Mouse (Mus musculus): ENCODE measurements around the gene Osbpl9. TPM values are rescaled to one million over a fixed set of nuclear protein-coding genes. Genes with fewer than 3 reads are reported as not detected.

Gene Osbpl9
- total RNA-seq (2021), result 10 to 100 TPM; 50.0 to 50.7 TPM

- peak; percentile 95 to 97 for DNase-seq (ENCODE audit: extremely low spot score in 1 of 2, low spot score in 1 of 2)
Observed at GRCm38 (mm10) chr4:109201582-109202424, at the start of gene Osbpl9. Osbpl9 (minus strand) TSS chr4:109202272.

GRCm38 (mm10) chr4:109251605-109252004 lies 49.5 kb upstream of the Osbpl9 start:
- DNase-seq (ENCODE audit: extremely low spot score in 1 of 2, low spot score in 1 of 2), result no peak

- no peak for DNase-seq (ENCODE audit: extremely low spot score in 1 of 2, low spot score in 1 of 2)
Observed at GRCm38 (mm10) chr4:109245016-109245620, 43.0 kb upstream of the Osbpl9 start.

GRCm38 (mm10) chr4:109244506-109244905 lies 42.4 kb upstream of the Osbpl9 start:
- no peak for DNase-seq (ENCODE audit: extremely low spot score in 1 of 2, low spot score in 1 of 2)

GRCm38 (mm10) chr4:109241934-109242333 lies 39.9 kb upstream of the Osbpl9 start:
- no peak for DNase-seq (ENCODE audit: extremely low spot score in 1 of 2, low spot score in 1 of 2)

- DNase-seq (ENCODE audit: extremely low spot score in 1 of 2, low spot score in 1 of 2), result no peak
Observed at GRCm38 (mm10) chr4:109241221-109241620, 39.1 kb upstream of the Osbpl9 start.

GRCm38 (mm10) chr4:109238428-109239268 lies 36.6 kb upstream of the Osbpl9 start:
- DNase-seq (ENCODE audit: extremely low spot score in 1 of 2, low spot score in 1 of 2), result peak in 1 of 2 experiments; percentile 32

- DNase-seq (ENCODE audit: extremely low spot score in 1 of 2, low spot score in 1 of 2), result no peak
Observed at GRCm38 (mm10) chr4:109236186-109236879, 34.3 kb upstream of the Osbpl9 start.

- no peak for DNase-seq (ENCODE audit: extremely low spot score in 1 of 2, low spot score in 1 of 2)
Observed at GRCm38 (mm10) chr4:109234806-109235350, 32.8 kb upstream of the Osbpl9 start.

GRCm38 (mm10) chr4:109234185-109234584 lies 32.1 kb upstream of the Osbpl9 start, which contains the start of gene Calr4:
Calr4 (plus strand) TSS chr4:109234485.
- no peak for DNase-seq (ENCODE audit: extremely low spot score in 1 of 2, low spot score in 1 of 2)

- DNase-seq (ENCODE audit: extremely low spot score in 1 of 2, low spot score in 1 of 2), result no peak
Observed at GRCm38 (mm10) chr4:109229766-109230279, 27.8 kb upstream of the Osbpl9 start.

GRCm38 (mm10) chr4:109226071-109226470 lies 24.0 kb upstream of the Osbpl9 start:
- no peak for DNase-seq (ENCODE audit: extremely low spot score in 1 of 2, low spot score in 1 of 2)

- no peak for DNase-seq (ENCODE audit: extremely low spot score in 1 of 2, low spot score in 1 of 2)
Observed at GRCm38 (mm10) chr4:109225606-109226005, 23.5 kb upstream of the Osbpl9 start.

GRCm38 (mm10) chr4:109224762-109225552 lies 22.9 kb upstream of the Osbpl9 start:
- DNase-seq (ENCODE audit: extremely low spot score in 1 of 2, low spot score in 1 of 2), result peak; percentile 54 to 77

- DNase-seq (ENCODE audit: extremely low spot score in 1 of 2, low spot score in 1 of 2), result no peak
Observed at GRCm38 (mm10) chr4:109222001-109222400, 19.9 kb upstream of the Osbpl9 start.

GRCm38 (mm10) chr4:109220441-109220940 lies 18.4 kb upstream of the Osbpl9 start:
- DNase-seq (ENCODE audit: extremely low spot score in 1 of 2, low spot score in 1 of 2), result no peak

GRCm38 (mm10) chr4:109218008-109218407 lies 15.9 kb upstream of the Osbpl9 start:
- no peak for DNase-seq (ENCODE audit: extremely low spot score in 1 of 2, low spot score in 1 of 2)

GRCm38 (mm10) chr4:109213986-109214385 lies 11.9 kb upstream of the Osbpl9 start:
- no peak for DNase-seq (ENCODE audit: extremely low spot score in 1 of 2, low spot score in 1 of 2)

- no peak for DNase-seq (ENCODE audit: extremely low spot score in 1 of 2, low spot score in 1 of 2)
Observed at GRCm38 (mm10) chr4:109210881-109211280, 8.8 kb upstream of the Osbpl9 start.
